Mouse (Mus musculus) ovary, adult 2 months (tissue): ENCODE measurements around the gene Appbp2. TPM values are rescaled to one million over a fixed set of nuclear protein-coding genes. Genes with fewer than 3 reads are reported as not detected.

ENCODE experiments used
- polyA plus RNA-seq: library from polyadenylated mRNA; depleted of rRNA; stranded (reverse); fragments of >200 nt; gene quantifications from 2 replicates; pipeline ENCODE4 v1.2.3, GENCODE M21; 2012; rRNA removed

Gene Appbp2
- 26.0 and 30.8 TPM in 2 replicates for polyA plus RNA-seq

DNA sequence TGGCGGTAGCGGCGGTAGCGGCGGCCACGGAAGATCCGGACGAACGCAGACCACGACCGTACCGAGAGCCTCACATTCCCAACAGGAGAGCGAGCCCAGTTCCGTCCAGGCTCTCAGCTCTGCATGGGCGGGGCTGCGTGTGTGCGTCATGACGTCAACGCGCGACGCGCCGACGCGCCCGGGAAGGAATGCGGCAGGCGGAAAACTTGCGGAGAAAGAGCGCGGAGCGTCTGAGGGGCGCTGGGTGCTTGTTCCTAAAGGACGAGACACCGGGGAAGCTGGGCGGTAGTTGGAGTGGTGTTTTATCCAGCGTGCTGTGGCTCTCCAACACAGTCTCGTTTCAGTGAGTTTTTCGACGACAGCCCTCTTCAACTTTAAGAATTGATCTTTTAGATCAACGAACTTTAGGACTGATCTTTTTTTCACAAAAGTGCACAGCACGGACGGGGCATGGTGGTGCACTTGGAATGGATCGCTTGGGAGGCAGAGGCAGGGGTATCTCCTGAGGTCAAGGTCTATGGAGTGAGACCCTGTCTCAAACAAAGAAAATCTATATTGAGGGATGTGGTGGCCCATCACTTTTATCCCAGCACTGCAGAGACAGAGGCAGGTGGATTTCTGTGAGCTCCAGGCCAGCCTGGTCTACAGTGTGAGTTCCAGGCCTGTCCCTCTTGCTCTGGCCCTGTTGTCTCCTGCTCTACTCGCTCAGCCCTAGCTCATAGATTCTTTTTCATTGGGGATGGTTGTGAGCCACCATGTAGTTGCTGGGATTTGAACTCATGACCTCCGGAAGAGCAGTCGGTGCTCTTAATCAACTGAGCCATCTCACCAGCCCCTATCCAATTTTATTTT, at the start of gene Appbp2:
Gene Appbp2, minus strand, starts transcription at position 141 of the 852 bp plus-strand sequence.

DNA sequence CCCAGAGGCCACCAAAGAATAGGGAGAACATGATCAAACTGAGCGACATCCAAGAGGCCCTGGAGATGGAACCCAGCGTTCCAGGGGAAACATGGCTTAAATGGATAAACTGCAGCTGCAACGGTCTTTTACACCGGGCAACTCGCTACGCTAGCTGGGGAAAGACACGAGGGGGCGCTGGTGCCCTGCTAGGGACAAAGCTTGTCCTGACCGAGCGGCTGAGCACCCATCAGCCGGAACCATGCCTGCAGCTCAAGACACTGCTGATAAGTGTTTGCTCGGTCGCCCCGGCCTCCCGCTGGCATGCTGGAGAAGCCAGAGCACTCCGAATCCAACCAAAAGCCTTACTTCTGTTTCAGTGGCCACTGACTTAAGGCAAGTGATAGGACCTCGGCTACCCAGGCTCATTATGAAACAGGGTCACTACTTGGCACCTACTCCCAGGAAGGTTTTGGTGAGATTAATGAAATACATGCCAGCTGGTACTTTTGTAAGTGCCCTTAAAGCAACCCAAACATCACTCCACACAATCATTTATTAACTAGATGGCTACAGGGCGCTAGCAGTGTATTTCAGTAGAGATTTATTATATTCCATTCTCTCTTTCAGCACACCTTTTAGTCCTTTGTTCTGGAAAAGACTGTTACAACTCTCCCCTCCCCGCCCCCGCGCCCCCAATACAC, 64.7 kb downstream of the Appbp2 start, which contains the start of gene 1700125H20Rik:
Gene 1700125H20Rik, plus strand, starts transcription at position 347 of the 683 bp plus-strand sequence.

DNA sequence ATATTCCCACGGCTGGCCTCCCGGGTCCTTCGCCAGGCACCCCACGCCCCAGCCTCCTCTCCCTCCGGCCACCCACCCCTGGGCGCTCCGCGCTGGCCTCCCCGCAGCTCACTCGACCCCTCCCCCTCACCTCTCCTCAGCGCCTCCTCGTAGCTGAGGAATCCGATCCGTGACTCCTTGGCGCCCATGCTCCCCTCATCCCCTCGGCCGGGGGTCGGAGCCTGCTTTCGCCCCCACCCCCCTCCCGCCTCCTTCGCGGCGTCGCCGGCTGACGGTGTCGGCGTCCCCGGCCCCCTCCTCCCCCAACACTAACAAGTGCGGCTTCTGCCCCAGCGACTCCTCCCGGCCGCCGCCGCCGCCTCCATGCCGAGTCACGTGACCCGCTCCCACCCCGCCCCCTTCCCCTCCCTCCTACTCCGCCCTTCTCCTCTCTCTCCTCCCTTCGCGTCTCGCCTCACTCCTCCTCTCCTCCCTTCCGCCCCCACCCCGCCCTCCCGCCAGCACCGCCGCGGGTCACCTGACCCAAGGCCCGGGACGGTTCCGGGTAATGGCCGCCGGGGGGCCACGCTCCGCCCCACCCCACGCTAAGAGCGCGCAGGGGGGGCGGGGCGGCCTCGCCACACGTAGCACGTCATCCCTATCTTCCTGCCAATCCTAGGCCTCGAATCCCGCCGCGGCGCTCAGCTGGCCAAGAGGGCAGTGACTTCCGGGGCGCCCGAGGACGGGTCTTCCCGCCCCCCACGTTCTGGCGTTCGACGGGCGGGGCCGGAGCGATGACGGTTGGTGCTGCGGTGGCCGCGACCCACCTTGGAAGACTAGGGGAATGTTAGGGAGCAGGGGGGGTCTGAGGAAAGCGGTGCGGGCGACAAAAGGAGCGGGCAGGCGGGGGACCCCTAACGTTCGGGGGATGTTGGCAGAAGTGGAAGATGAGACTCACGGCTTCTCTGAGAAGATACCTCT, 95.1 kb downstream of the Appbp2 start, which contains the start of gene Usp32:
Gene Usp32, minus strand, starts transcription at position 581 of the 960 bp plus-strand sequence.

Other genes with a start within 250 kb of the Appbp2 start
- gene Usp32, start 95.0 kb downstream of the Appbp2 start, polyA plus RNA-seq = 4.2 and 4.4 TPM in 2 replicates
- gene 1700125H20Rik, start 64.7 kb downstream of the Appbp2 start, polyA plus RNA-seq = not detected in 2 replicates
- gene Ppm1d, start 76.1 kb upstream of the Appbp2 start, polyA plus RNA-seq = 9.3 and 9.7 TPM in 2 replicates
- 33.4 and 61.9 TPM in 2 replicates for gene Bcas3, start 118.0 kb upstream of the Appbp2 start, polyA plus RNA-seq